Mouse (Mus musculus): Measurements from ENCODE around the gene Nek3.

DNA sequence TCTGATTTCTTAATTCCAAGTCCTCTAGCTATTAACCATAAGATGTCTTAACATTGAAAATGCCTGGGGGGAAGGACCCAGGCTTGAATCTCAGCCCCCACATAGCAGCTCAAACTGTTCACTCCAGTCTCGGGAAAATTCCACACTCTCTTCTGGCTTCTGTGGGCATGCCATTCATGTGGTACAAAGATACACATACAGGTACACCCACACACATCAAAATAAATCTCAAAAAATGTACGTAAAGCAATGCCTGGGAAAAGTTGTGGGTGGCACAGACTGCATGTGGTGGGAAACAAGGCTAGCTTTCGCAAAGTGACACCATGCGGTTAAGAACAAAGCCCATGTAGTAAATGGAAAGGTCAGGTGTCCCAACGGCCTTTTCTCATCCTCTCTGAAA, 2.9 kb upstream of the Nek3 start:
- TF ChIP-seq CTCF (IDR thresholded peaks at IDR 0.05; ENCODE audit: low read depth) (no peak), EP300 (IDR thresholded peaks at IDR 0.05; ENCODE audit: low read depth) (no peak)
